Mouse (Mus musculus) urinary bladder, postnatal 36 days (tissue): Measurements from ENCODE around the gene Khk.

Experiments
- DNase-seq, 2 experiments: peaks; one replicate each; pipeline ENCODE4 v3.0.0; 2022; ENCODE audit warnings: low spot score in 2 of 2, mixed read lengths in 1 of 2

Gene Khk

DNA sequence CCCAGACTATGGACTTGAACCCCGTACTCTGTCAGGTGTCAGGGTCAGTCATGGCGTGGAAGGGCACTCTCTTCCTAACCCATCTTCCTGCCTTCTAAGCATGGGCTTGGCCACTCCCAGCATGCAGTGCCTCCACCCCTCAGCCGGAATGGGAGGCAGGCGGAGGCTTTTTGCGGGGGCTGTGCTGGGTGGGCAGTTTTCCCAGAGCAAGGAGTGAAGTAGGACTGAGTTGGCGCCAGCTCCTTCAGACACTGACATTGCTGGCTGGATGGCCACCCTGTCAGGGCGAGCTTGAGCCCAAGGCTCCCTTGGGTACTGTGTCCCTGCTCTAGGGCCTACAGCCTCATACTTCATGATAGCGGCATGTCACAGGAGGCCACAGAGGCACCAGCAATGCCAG is 47.2 kb downstream of the Khk start, which contains the start of gene Tcf23:
Tcf23 (plus strand) TSS at position 247 of the 400 bp plus-strand sequence.
- DNase-seq = peak in 1 of 2 experiments; percentile 77

DNA sequence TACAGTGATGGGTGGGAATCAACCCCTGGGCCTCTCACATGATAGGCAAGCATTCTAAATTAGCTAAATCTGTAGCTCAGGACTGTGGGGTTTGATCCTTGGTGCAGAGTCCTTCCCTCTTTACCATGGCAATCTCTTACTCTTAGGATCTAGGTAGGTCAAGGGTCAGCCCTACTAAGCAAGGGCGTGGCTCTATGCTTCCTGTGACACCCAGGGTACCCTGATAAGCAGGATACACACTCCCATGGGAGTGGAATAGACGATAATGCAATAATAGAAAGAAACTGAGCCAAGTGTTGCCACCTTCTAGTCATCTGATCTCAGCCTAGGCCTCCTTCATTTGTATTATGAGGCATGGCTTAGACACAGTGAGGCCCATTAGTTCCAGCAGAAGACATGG is 48.2 kb downstream of the Khk start:
- no peak for DNase-seq

DNA sequence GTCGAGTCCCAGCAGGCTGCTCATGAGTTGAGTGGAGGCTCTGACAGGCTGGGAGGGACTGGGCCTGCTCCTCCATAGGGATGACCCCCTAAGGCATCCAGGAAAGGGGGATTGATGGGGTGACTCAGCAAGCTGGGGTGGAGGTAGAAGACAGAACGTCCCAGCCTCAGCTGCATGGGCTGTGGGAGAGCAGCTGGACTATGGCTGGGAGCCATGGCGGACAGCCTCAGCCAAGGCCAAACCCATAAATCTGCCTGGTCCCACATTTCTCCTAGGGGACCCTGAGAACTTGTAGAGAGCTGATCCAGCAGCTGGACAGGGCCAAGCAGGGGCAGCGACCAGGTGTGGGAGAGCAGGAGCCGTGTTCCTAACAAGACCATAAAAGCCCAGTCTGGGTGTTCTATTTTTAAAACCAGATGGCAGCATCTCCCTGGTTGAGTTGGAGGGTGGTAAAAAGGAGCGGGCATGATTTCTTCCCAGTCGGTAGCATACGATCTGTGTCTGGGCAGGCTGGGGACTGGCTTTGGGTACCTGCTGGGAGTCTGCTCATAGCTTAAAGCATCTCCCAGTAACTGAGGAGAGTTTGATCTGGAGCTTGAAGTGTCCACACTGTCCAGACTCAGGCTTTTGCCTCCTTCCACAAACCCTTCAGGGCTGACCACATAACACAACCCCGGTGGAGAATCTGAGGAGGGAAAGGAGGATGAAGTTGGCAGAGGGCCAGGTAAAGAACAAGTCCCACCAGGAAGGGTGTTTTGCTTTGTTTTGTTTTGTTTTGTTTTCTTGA is 53.8 kb downstream of the Khk start:
- peak; percentile 51 to 71 for DNase-seq
